Mouse (Mus musculus) kidney, adult 2 months (tissue): ENCODE measurements around the gene Alk. TPM values are rescaled to one million over a fixed set of nuclear protein-coding genes. Genes with fewer than 3 reads are reported as not detected.

ENCODE experiments used
- DNase-seq: peaks from one replicate; pipeline ENCODE4 v3.0.0; 2021
- H3K27ac ChIP-seq: fragments of 200-500 bp; 2 replicates; pipeline ENCODE4 v1.5.1; 2012; ENCODE audit warnings: low read depth, low read length, control low read depth, inconsistent platforms; ENCODE audit not compliant: insufficient read depth
- H3K27me3 ChIP-seq: fragments of 200-500 bp; replicated peaks from 2 replicates; pipeline ENCODE4 v1.6.1; 2012; ENCODE audit warnings: mild to moderate bottlenecking, moderate library complexity, low read length, inconsistent platforms; ENCODE audit not compliant: control insufficient read depth, insufficient read depth
- H3K36me3 ChIP-seq: fragments of 200-500 bp; 2 replicates; pipeline ENCODE4 v1.6.1; 2012; ENCODE audit warnings: mild to moderate bottlenecking, moderate library complexity, low read length, inconsistent platforms; ENCODE audit not compliant: control insufficient read depth, insufficient read depth
- H3K4me1 ChIP-seq: fragments of 200-500 bp; 2 replicates; pipeline ENCODE4 v1.6.1; 2011; ENCODE audit warnings: low read length; ENCODE audit not compliant: control insufficient read depth, insufficient read depth
- H3K4me3 ChIP-seq: fragments of 200-500 bp; 2 replicates; pipeline ENCODE4 v1.5.1; 2011; ENCODE audit warnings: mild to moderate bottlenecking, low read depth, low read length, control low read depth; ENCODE audit not compliant: insufficient read depth
- CTCF ChIP-seq: fragments of 200-500 bp; conservative IDR thresholded peaks from 2 replicates; pipeline ENCODE4 v1.5.1; 2011; ENCODE audit warnings: low read depth, mild to moderate bottlenecking, control low read depth, low read length, moderate library complexity, mixed read lengths; ENCODE audit not compliant: insufficient read depth, insufficient read length
- POLR2A ChIP-seq: fragments of 200-500 bp; IDR thresholded peaks from one replicate; pipeline ENCODE4 v1.6.1; 2011; ENCODE audit warnings: low read depth, low read length, control low read depth
- WGBS: fragments of 180-500 bp; shearing (Covaris S2); methylation state at CpG from one replicate; pipeline ENCODE4 v1.1.7; 2018; 5-methylcytosine and 5-hydroxymethylcytosine counted together
- polyA plus RNA-seq: library from polyadenylated mRNA; depleted of rRNA; stranded (reverse); fragments of >200 nt; gene quantifications from 2 replicates; pipeline ENCODE4 v1.2.3, GENCODE M21; 2012

Gene Alk
- polyA plus RNA-seq, 1 experiment = 0.03 TPM

GRCm38 (mm10) chr17:71875492-71875891 lies 728.9 kb downstream of the Alk start:
- 76% methylated on average over 7 of the region's 7 CpGs for WGBS
- DNase-seq = no peak
- Histone ChIP-seq H3K27ac (no peak overlapping the region), H3K36me3 (no peaks in the 10 kb centered on the region), H3K4me3 (no peak overlapping the region), H3K4me1 (no peaks in the 10 kb centered on the region), H3K27me3 (no peaks in the 10 kb centered on the region)
- TF ChIP-seq CTCF (no peak), POLR2A (no peak)

- H3K27me3 ChIP-seq = no peaks in the 10 kb centered on the region
- H3K4me1 ChIP-seq = no peaks in the 10 kb centered on the region
- no peak overlapping the region for H3K4me3 ChIP-seq
- no peak for TF ChIP-seq CTCF
- TF ChIP-seq POLR2A = no peak
- no peak for DNase-seq
- H3K36me3 ChIP-seq = no peaks in the 10 kb centered on the region
- H3K27ac ChIP-seq = no peak overlapping the region
- WGBS = 77% methylated on average over 9 of the region's 9 CpGs
These were observed 729.6 kb downstream of the Alk start for GRCm38 (mm10) chr17:71874795-71875194.

GRCm38 (mm10) chr17:71874077-71874476 lies 730.4 kb downstream of the Alk start:
- 41% methylated on average over 6 of the region's 6 CpGs for WGBS
- Histone ChIP-seq H3K27me3 (no peaks in the 10 kb centered on the region), H3K36me3 (no peaks in the 10 kb centered on the region), H3K27ac (no peak overlapping the region), H3K4me3 (no peak overlapping the region), H3K4me1 (no peaks in the 10 kb centered on the region)
- peak; percentile 62 for DNase-seq
- TF ChIP-seq CTCF (peak; percentile 86), POLR2A (no peak)

- no peaks in the 10 kb centered on the region for H3K36me3 ChIP-seq
- 67% methylated on average over 5 of the region's 5 CpGs for WGBS
- H3K4me3 ChIP-seq = no peak overlapping the region
- H3K27ac ChIP-seq = no peak overlapping the region
- H3K27me3 ChIP-seq = no peaks in the 10 kb centered on the region
- peak; percentile 36 for DNase-seq
- peak; percentile 75 for TF ChIP-seq CTCF
- TF ChIP-seq POLR2A = no peak
- H3K4me1 ChIP-seq = no peaks in the 10 kb centered on the region
These were observed 731.5 kb downstream of the Alk start for GRCm38 (mm10) chr17:71872976-71873375.

- H3K27me3 ChIP-seq = no peaks in the 10 kb centered on the region
- H3K27ac ChIP-seq = no peak overlapping the region
- WGBS = 87% methylated on average over 7 of the region's 7 CpGs
- H3K4me3 ChIP-seq = no peak overlapping the region
- DNase-seq = no peak
- H3K36me3 ChIP-seq = no peaks in the 10 kb centered on the region
- TF ChIP-seq CTCF (no peak), POLR2A (no peak)
- no peaks in the 10 kb centered on the region for H3K4me1 ChIP-seq
These were observed 732.4 kb downstream of the Alk start for GRCm38 (mm10) chr17:71871981-71872380.

- no peaks in the 10 kb centered on the region for H3K27me3 ChIP-seq
- TF ChIP-seq CTCF (no peak), POLR2A (no peak)
- DNase-seq = no peak
- no peak overlapping the region for H3K4me3 ChIP-seq
- 93% methylated on average over 1 of the region's 1 CpGs for WGBS
- no peaks in the 10 kb centered on the region for H3K36me3 ChIP-seq
- no peaks in the 10 kb centered on the region for H3K4me1 ChIP-seq
- H3K27ac ChIP-seq = no peak overlapping the region
These were observed 733.8 kb downstream of the Alk start for GRCm38 (mm10) chr17:71870641-71871040.

GRCm38 (mm10) chr17:71870232-71870621 lies 734.2 kb downstream of the Alk start:
- Histone ChIP-seq H3K27ac (no peak overlapping the region), H3K27me3 (no peaks in the 10 kb centered on the region), H3K4me3 (no peak overlapping the region), H3K36me3 (no peaks in the 10 kb centered on the region), H3K4me1 (no peaks in the 10 kb centered on the region)
- TF ChIP-seq CTCF (no peak), POLR2A (no peak)
- DNase-seq = no peak
- 85% methylated on average over 8 of the region's 8 CpGs for WGBS
